Mouse (Mus musculus) forelimb bud, embryonic 11.5 days (tissue): ENCODE results near the gene Rab37.
A peak's percentile ranks its signal among the peaks of the same experiment; 100 is the strongest.

ENCODE experiments used
- DNase-seq: peaks from one replicate; pipeline ENCODE4 v3.0.0-alpha.2; 2012; ENCODE audit warnings: low read depth, low spot score

The Rab37 gene

GRCm38 (mm10) chr11:115195933-115196332 lies 104.7 kb downstream of the Rab37 start:
- no peak for DNase-seq

- DNase-seq = no peak
These were observed 106.3 kb downstream of the Rab37 start for GRCm38 (mm10) chr11:115197558-115197957.

GRCm38 (mm10) chr11:115198932-115199384 lies 107.7 kb downstream of the Rab37 start:
- no peak for DNase-seq

- no peak for DNase-seq
These were observed 109.3 kb downstream of the Rab37 start for GRCm38 (mm10) chr11:115200520-115200919.

- DNase-seq = peak; percentile 63
These were observed 111.1 kb downstream of the Rab37 start for GRCm38 (mm10) chr11:115202316-115202715.

GRCm38 (mm10) chr11:115202756-115203155 lies 111.5 kb downstream of the Rab37 start:
- no peak for DNase-seq

- no peak for DNase-seq
These were observed 116.9 kb downstream of the Rab37 start for GRCm38 (mm10) chr11:115208126-115208525.

GRCm38 (mm10) chr11:115208776-115209732 lies 117.8 kb downstream of the Rab37 start:
- DNase-seq = no peak

GRCm38 (mm10) chr11:115209958-115210357 lies 118.7 kb downstream of the Rab37 start:
- DNase-seq = no peak
